Mouse (Mus musculus) erythroblast, embryonic 14.5 days (primary cell): ENCODE results near the gene Sh3rf3. TPM values are rescaled to one million over a fixed set of nuclear protein-coding genes. Genes with fewer than 3 reads are reported as not detected.
"Not testable (repeated sequence)": the region's sequence is repeated elsewhere in the genome, so short reads cannot be mapped to it uniquely, and the experiment has no call there.

Experiments
- H3K27me3 ChIP-seq: 2 replicates; pipeline ENCODE4 v1.6.1; 2012; ENCODE audit warnings: inconsistent platforms; ENCODE audit not compliant: control insufficient read depth
- H3K36me3 ChIP-seq: 2 replicates; pipeline ENCODE4 v1.6.1; 2012; ENCODE audit warnings: mild to moderate bottlenecking, inconsistent platforms; ENCODE audit not compliant: control insufficient read depth
- H3K4me1 ChIP-seq: 2 replicates; pipeline ENCODE4 v1.6.1; 2012; ENCODE audit warnings: inconsistent platforms; ENCODE audit not compliant: control insufficient read depth
- H3K4me3 ChIP-seq: replicated peaks from 2 replicates; pipeline ENCODE3; 2012; ENCODE audit warnings: moderate library complexity, mild to moderate bottlenecking, inconsistent platforms
- H3K9me3 ChIP-seq: 2 replicates; pipeline ENCODE4 v1.6.1; 2012; ENCODE audit warnings: low read length, inconsistent platforms, mixed read lengths; ENCODE audit not compliant: control insufficient read depth
- GATA1 ChIP-seq: IDR thresholded peaks from 2 replicates; pipeline ENCODE4 v1.6.1; 2012; ENCODE audit warnings: low read length, inconsistent platforms, mixed read lengths
- TAL1 ChIP-seq: IDR thresholded peaks from 3 replicates; pipeline ENCODE4 v1.6.1; 2012; ENCODE audit warnings: low read length, inconsistent platforms, mixed read lengths
- polyA plus RNA-seq: library from polyadenylated mRNA; stranded (reverse); fragments of >175 nt; gene quantifications from 2 replicates; pipeline ENCODE4 v1.2.3, GENCODE M21; 2012

Gene Sh3rf3
- polyA plus RNA-seq, 1 experiment = not detected

DNA sequence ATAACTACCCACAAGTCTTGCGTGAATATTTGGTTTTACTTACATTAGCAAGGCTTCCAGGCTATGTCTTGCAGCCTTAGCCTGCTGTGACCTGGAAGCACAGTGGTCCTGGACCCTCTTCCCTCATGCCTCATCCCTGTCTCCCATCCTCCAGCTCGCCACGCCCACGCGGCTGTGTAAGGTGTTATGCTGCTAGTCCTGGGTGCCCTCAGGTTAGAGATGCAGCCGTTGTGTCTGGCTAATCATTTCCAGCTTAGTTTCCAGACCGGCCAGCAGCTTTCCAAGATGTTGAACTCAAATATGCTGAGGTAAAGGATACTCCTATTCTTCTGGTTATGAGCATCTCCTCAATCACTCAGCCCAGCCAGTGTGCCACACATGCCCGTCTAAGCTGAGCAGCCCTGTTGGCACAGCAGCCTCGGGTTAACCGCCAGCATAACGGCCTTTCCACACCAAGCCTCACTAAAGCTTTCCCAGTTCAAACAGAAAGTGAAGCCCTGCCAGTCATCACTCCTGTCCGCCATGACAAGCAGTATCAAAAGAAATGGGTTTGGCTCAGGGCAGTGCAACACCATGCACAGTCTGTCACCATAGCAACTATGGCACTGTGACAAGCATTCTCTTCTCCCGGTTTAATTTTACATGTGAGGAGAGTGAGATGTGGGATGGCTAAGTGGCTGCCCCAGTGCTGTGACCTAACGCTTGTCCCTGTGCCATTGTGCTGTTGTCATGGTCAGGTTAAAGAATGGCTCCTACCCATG lies 276.9 kb downstream of the Sh3rf3 start:
- H3K9me3 ChIP-seq = no peaks in the 10 kb centered on the region
- TF ChIP-seq GATA1 (no peak), TAL1 (no peak)
- no peaks in the 10 kb centered on the region for H3K36me3 ChIP-seq
- no peak overlapping the region for H3K4me3 ChIP-seq
- no peaks in the 10 kb centered on the region for H3K27me3 ChIP-seq
- no peaks in the 10 kb centered on the region for H3K4me1 ChIP-seq

DNA sequence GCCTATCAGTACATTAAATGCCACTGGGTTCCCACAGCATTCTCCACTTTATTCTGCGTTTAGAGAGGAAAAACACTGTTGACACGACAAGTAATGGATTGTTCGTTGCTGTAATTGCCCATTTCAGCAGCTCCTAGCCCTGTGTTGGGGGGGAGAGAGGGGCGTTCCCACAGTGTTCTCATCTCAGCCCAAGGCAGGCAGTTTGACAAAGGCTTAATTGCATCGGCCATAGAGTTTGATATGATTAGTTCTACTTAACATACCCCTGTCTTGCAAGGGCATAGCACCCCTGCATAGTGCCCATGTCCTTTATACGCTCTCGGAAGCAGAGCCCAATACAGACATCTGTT lies 277.4 kb downstream of the Sh3rf3 start:
- no peak overlapping the region for H3K4me3 ChIP-seq
- H3K4me1 ChIP-seq = no peaks in the 10 kb centered on the region
- H3K36me3 ChIP-seq = no peaks in the 10 kb centered on the region
- H3K9me3 ChIP-seq = no peaks in the 10 kb centered on the region
- TF ChIP-seq GATA1 = no peak
- no peak for TF ChIP-seq TAL1
- H3K27me3 ChIP-seq = no peaks in the 10 kb centered on the region

DNA sequence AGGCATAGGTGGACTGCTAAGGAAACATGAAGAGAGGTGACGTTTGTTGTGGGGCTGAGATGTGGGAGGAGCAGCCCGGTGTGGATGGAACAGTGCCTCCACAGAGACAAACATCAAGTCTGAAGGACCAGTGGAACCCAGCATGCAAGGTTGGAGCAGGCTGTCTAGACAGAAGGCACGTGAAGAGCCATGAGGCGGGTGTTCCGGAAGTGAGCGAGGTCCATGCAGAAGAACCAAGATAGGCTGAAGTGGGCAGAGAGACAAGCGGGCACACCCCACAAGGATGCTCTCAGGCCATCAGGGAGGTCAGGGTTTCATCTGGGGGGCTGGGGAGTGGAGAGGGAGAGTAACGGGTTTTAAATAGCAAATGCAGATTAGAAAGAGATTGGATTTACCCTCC lies 278.4 kb downstream of the Sh3rf3 start:
- TF ChIP-seq GATA1 (no peak), TAL1 (no peak)
- H3K36me3 ChIP-seq = no peaks in the 10 kb centered on the region
- H3K4me1 ChIP-seq = no peaks in the 10 kb centered on the region
- H3K9me3 ChIP-seq = no peaks in the 10 kb centered on the region
- H3K27me3 ChIP-seq = no peaks in the 10 kb centered on the region
- no peak overlapping the region for H3K4me3 ChIP-seq

DNA sequence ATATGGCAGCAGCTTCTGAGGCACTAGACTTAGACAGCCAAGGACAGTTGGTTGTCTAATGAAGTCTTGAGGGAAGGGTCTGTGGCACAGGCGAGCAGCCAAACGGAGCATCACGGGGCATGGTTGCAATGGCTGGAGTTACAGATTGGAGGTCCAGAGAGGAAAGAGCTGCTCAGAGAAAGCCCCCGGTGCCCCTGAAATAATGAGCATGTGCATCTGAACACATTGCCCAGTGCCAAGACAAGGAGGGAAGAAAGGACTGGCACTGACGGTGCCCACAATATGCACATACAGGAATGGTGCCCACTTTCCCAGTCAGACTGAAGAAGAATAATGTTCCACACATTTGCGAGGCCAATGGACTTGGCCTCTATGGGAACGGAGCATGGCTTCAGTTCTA lies 278.8 kb downstream of the Sh3rf3 start:
- H3K4me1 ChIP-seq = no peaks in the 10 kb centered on the region
- H3K36me3 ChIP-seq = no peaks in the 10 kb centered on the region
- TF ChIP-seq GATA1 (no peak), TAL1 (no peak)
- H3K4me3 ChIP-seq = no peak overlapping the region
- H3K27me3 ChIP-seq = no peaks in the 10 kb centered on the region
- no peaks in the 10 kb centered on the region for H3K9me3 ChIP-seq

DNA sequence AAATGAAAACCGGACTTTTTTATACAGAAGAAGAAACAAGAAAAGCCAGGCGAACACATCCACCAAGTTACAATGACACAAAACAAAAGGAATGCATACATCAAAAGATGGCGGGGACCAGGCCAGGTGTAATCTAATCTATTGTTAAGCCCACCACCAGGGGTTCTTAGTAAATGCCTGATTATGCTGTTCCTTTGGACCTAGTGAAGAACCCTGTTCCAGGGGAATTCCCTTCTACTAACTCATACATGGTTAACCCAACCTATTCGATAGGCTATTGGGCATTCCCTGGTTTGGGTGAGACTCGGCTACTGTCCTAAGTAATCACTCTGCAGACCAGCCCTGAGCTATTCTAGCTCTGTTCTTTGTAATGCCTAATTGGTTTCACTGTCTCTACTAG lies 289.9 kb downstream of the Sh3rf3 start:
- H3K27me3 ChIP-seq, H3K4me1 ChIP-seq, H3K9me3 ChIP-seq, H3K4me3 ChIP-seq, H3K36me3 ChIP-seq: not testable (repeated sequence)

DNA sequence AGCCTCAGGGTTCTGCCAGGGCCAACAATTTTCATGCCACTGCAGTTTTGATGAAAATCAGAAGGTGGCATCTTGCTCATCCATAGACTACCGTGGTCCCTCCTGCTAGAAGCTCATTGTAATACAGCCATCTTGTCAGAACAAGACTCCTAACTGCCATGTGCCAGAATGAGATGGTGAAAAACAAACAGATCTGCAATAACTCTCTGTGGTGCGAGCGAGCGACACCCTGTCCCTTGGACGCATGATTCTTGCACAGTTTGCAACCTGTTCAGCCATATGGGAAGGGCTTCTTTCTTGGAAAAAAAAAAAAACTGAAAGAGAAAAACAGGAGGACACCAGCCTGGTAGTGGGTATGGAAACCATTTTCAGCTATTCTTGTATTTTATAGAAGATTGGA lies 291.5 kb downstream of the Sh3rf3 start:
- H3K4me1 ChIP-seq = no peaks in the 10 kb centered on the region
- TF ChIP-seq GATA1 = no peak
- H3K4me3 ChIP-seq = no peak overlapping the region
- no peaks in the 10 kb centered on the region for H3K36me3 ChIP-seq
- H3K9me3 ChIP-seq = no peaks in the 10 kb centered on the region
- no peaks in the 10 kb centered on the region for H3K27me3 ChIP-seq

DNA sequence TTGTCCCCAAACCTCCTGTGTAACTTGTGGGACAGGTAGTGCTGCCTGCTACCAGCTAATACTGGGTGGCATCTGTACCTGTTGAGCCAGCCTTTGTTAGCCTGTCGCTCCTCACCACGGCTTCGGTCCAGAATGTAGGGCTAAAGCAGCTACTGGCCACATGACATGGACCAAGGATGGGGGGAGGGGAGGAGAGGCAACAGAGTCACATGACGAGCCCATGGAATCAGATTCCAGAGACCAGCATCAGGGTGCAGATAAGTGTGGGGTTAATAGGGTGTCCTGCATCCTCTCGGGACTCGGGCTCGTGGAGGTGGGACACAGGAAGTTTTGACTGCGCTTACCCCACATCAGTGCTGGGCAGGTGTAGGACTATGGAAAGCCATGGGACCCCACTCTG lies 292.7 kb downstream of the Sh3rf3 start:
- Histone ChIP-seq H3K4me3 (no peak overlapping the region), H3K4me1 (no peaks in the 10 kb centered on the region), H3K27me3 (no peaks in the 10 kb centered on the region), H3K9me3 (no peaks in the 10 kb centered on the region), H3K36me3 (no peaks in the 10 kb centered on the region)
- no peak for TF ChIP-seq GATA1
- TF ChIP-seq TAL1 = no peak

DNA sequence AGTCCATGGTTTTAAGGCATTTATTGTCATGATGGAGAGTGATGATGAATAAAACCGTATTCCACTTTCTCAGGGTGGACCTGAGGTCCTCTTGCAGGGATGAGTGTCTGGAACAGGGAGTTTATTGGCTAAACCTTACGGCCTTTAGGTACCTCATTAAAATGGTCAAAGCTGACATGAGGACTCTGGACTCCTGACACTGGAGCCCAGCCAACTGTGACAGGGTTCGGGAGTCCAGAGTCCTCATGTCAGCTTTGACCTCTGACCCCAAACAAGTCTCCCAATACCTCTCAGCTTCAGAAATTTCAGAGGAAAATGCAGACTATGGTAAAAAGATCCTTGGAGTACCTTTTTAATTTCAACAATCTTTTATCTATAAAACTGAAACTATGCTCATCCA lies 293.5 kb downstream of the Sh3rf3 start:
- no peaks in the 10 kb centered on the region for H3K4me1 ChIP-seq
- no peak overlapping the region for H3K4me3 ChIP-seq
- no peaks in the 10 kb centered on the region for H3K9me3 ChIP-seq
- TF ChIP-seq TAL1 (no peak), GATA1 (no peak)
- no peaks in the 10 kb centered on the region for H3K36me3 ChIP-seq
- no peaks in the 10 kb centered on the region for H3K27me3 ChIP-seq

DNA sequence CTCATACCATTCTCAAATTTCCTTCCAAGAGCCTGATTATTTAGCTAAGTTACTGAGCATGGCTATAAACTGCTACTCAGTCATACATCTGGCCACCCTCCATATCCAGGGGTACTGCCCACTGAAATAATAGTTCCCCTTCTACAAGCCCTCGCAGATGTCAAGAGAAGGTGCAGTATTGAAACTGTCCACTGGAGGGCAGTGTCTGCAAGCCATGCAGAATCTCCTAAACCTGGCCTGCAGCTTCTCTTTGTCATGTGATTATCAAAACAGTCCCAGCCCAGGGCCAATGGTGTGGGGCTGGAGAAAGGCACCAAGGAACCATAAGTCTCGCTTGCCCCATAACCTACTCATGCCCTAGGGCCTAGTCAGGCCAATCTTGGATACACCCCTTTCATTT lies 295.9 kb downstream of the Sh3rf3 start:
- no peaks in the 10 kb centered on the region for H3K4me1 ChIP-seq
- TF ChIP-seq GATA1 (no peak), TAL1 (no peak)

DNA sequence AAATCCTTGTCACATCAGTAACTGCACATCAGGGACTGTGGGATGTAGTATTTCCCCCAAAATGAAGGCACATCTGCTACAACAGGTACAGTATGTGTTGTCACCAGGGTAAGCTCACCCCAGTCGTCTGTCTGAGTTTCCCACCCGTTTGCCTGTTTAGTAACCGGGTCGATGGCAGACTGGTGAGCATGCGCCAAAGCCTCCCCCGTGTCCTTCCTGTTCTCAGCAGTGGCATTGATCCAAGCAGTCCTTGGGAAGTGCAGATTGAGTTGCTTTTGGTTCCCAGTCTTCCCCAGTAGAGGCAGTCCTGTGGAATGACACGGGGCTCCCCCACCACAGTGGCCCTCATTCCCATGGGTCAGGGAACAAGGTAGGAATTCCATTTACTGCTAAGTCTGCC lies 297.2 kb downstream of the Sh3rf3 start:
- H3K27me3 ChIP-seq = no peaks in the 10 kb centered on the region
- no peaks in the 10 kb centered on the region for H3K36me3 ChIP-seq
- TF ChIP-seq TAL1 (no peak), GATA1 (no peak)
- no peaks in the 10 kb centered on the region for H3K4me1 ChIP-seq
- no peak overlapping the region for H3K4me3 ChIP-seq
- H3K9me3 ChIP-seq = no peaks in the 10 kb centered on the region

More for the DNA sequence above, 295.9 kb downstream of the Sh3rf3 start:
- Histone ChIP-seq H3K36me3 (no peaks in the 10 kb centered on the region), H3K4me3 (no peak overlapping the region), H3K9me3 (no peaks in the 10 kb centered on the region), H3K27me3 (no peaks in the 10 kb centered on the region)
